Mouse (Mus musculus): ENCODE results near the gene Map2k3. TPM values are rescaled to one million over a fixed set of nuclear protein-coding genes. Genes with fewer than 3 reads are reported as not detected.

Gene Map2k3
- polyA plus RNA-seq, 1 experiment from 2014 or later, result 37.6 TPM

DNA sequence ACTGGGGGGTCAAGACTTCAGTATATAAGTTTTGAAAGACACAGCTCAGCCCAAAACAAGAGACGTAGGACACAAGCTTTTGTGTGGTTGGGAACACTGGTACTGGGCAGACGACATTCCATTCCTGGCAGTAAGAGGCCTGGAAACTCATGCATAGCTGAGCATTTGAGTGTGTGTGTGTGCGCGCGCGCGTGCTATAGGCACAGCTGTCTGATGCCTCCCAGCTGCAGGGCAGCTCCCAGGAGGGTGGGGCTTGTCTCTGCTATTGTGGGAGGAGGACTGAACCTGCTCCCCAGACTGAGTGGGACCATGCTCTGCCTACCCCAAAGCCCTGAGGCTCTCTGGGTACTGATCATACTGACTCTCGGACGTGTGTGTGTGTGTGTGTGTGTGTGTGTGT lies 9.5 kb downstream of the Map2k3 start:
- 0 out of 2 replicates have a peak, but pooled peaks have one; percentile 38 for ATAC-seq (ENCODE audit: low FRiP score)
- 65% methylated on average over 9 of the region's 9 CpGs for WGBS
- DNase-seq (ENCODE audit: low spot score), result peak; percentile 45
- Histone ChIP-seq H3K4me2 (replicated peaks; ENCODE audit: low read depth, low read length) (no peak overlapping the region), H3K27me3 (ENCODE audit: control insufficient read depth, insufficient read depth, low read length) (no peaks in the 10 kb centered on the region), H3K27ac (ENCODE audit: low read depth, low read length) (no peak overlapping the region), H3K9me3 (ENCODE audit: control insufficient read depth, low read length) (no peaks in the 10 kb centered on the region), H3K4me1 (replicated peaks; ENCODE audit: control insufficient read depth, insufficient read depth, low read length) (no peaks in the 10 kb centered on the region), H3K36me3 (ENCODE audit: control insufficient read depth, insufficient read depth, low read length) (no peaks in the 10 kb centered on the region), H3K4me3 (ENCODE audit: low read depth, low read length) (no peak overlapping the region), H3K9ac (ENCODE audit: low read depth, low read length) (no peak overlapping the region)

DNA sequence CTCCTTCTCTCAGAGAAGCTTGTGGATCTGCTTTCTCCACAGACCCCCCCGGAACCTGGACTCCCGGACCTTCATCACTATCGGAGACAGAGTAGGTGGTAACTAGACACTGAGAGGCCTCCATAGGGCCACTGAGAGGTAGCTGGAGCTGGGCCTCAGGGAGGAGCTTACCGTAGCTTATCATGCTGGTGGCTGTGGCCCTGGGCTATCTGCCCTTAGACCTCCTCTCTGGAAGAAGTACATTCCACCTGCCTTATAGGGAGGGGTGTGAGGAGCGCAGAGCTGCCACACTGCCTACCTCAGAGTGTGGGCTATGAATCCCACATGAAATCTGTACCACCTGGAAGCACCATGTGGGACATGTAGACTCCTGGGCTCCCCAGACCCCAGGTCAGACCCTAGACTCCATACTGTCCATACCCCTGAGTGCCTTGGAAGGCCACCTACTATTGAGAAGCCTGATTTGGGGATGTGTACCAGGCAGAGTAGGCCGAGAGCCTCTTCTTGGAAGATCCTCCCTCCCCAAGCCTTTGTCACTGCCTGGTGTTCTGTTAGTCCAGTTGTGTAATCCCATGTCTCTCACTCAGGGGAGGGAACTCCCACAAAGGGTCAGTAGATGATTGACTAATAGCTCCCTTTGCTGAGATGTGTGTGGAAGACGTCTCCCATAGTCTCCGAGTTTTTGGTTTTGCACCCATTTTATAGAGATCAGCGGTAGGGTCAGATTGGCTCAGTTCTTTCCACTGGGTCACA lies 10.6 kb downstream of the Map2k3 start:
- ATAC-seq (ENCODE audit: low FRiP score), result no peak
- Histone ChIP-seq H3K27me3 (ENCODE audit: control insufficient read depth, insufficient read depth, low read length) (no peaks in the 10 kb centered on the region), H3K4me2 (replicated peaks; ENCODE audit: low read depth, low read length) (no peak overlapping the region), H3K27ac (ENCODE audit: low read depth, low read length) (no peak overlapping the region), H3K9ac (ENCODE audit: low read depth, low read length) (no peak overlapping the region), H3K36me3 (ENCODE audit: control insufficient read depth, insufficient read depth, low read length) (no peaks in the 10 kb centered on the region; the same call in 1 of the 2 replicates), H3K4me1 (replicated peaks; ENCODE audit: control insufficient read depth, insufficient read depth, low read length) (no peaks in the 10 kb centered on the region), H3K4me3 (ENCODE audit: low read depth, low read length) (no peak overlapping the region), H3K9me3 (ENCODE audit: control insufficient read depth, low read length) (no peaks in the 10 kb centered on the region)
- no peak for DNase-seq (ENCODE audit: low spot score)
- 88% methylated on average over 9 of the region's 9 CpGs for WGBS

GRCm38 (mm10) chr11:60945003-60945402 lies 13.2 kb downstream of the Map2k3 start:
- DNase-seq (ENCODE audit: low spot score) (no peak), ATAC-seq (ENCODE audit: low FRiP score) (no peak)
- no peaks in the 10 kb centered on the region for H3K9me3 ChIP-seq (ENCODE audit: control insufficient read depth, low read length)
- H3K4me2 ChIP-seq (replicated peaks; ENCODE audit: low read depth, low read length), result no peak overlapping the region
- no peak overlapping the region for H3K27ac ChIP-seq (ENCODE audit: low read depth, low read length)
- no peaks in the 10 kb centered on the region for H3K27me3 ChIP-seq (ENCODE audit: control insufficient read depth, insufficient read depth, low read length)
- 81% methylated on average over 4 of the region's 4 CpGs for WGBS
- H3K4me3 ChIP-seq (ENCODE audit: low read depth, low read length), result no peak overlapping the region
- H3K36me3 ChIP-seq (ENCODE audit: control insufficient read depth, insufficient read depth, low read length), result no peaks in the 10 kb centered on the region; the same call in 1 of the 2 replicates
- H3K9ac ChIP-seq (ENCODE audit: low read depth, low read length), result no peak overlapping the region
- H3K4me1 ChIP-seq (replicated peaks; ENCODE audit: control insufficient read depth, insufficient read depth, low read length), result no peaks in the 10 kb centered on the region

- no peak overlapping the region for H3K27ac ChIP-seq (ENCODE audit: low read depth, low read length)
- H3K4me2 ChIP-seq (replicated peaks; ENCODE audit: low read depth, low read length), result no peak overlapping the region
- H3K4me1 ChIP-seq (replicated peaks; ENCODE audit: control insufficient read depth, insufficient read depth, low read length), result no peaks in the 10 kb centered on the region
- WGBS, result 92% methylated on average over 5 of the region's 5 CpGs
- H3K36me3 ChIP-seq (ENCODE audit: control insufficient read depth, insufficient read depth, low read length), result peaks cover 2% of the 10 kb centered on the region; the same call in 1 of the 2 replicates
- H3K9me3 ChIP-seq (ENCODE audit: control insufficient read depth, low read length), result no peaks in the 10 kb centered on the region
- no peak overlapping the region for H3K9ac ChIP-seq (ENCODE audit: low read depth, low read length)
- H3K27me3 ChIP-seq (ENCODE audit: control insufficient read depth, insufficient read depth, low read length), result no peaks in the 10 kb centered on the region
- DNase-seq (ENCODE audit: low spot score) (no peak), ATAC-seq (ENCODE audit: low FRiP score) (no peak)
- H3K4me3 ChIP-seq (ENCODE audit: low read depth, low read length), result no peak overlapping the region
Measured at GRCm38 (mm10) chr11:60951896-60952295, 20.1 kb downstream of the Map2k3 start.

DNA sequence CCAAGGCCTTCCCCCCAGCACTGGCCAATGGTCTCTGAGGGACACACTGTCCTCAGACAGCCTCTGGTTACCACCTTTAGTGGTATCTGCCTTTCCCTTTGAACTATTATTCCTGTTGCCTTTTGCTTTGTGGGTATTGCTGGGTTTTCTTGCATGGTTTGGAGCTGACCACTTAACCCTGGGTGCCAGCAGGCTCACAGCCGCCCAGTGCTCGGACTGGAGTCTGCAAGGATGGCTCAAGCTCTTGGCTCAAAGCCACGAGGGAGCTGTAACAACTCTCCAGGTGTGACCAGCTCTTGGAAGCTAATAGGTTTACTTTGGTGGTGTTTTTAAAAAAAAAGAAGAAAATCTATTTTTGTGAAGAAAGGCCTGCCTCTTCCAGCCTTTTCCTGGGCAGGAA lies 20.5 kb downstream of the Map2k3 start:
- H3K4me1 ChIP-seq (replicated peaks; ENCODE audit: control insufficient read depth, insufficient read depth, low read length), result no peaks in the 10 kb centered on the region
- H3K9me3 ChIP-seq (ENCODE audit: control insufficient read depth, low read length), result no peaks in the 10 kb centered on the region
- H3K36me3 ChIP-seq (ENCODE audit: control insufficient read depth, insufficient read depth, low read length), result 0 out of 2 replicates have a peak, but pooled peaks cover 2% of the 10 kb centered on the region
- no peaks in the 10 kb centered on the region for H3K27me3 ChIP-seq (ENCODE audit: control insufficient read depth, insufficient read depth, low read length)
- DNase-seq (ENCODE audit: low spot score) (no peak), ATAC-seq (ENCODE audit: low FRiP score) (no peak)
- WGBS, result 96% methylated on average over 3 of the region's 3 CpGs
- H3K4me3 ChIP-seq (ENCODE audit: low read depth, low read length), result no peak overlapping the region
- H3K9ac ChIP-seq (ENCODE audit: low read depth, low read length), result no peak overlapping the region
- H3K27ac ChIP-seq (ENCODE audit: low read depth, low read length), result no peak overlapping the region
- H3K4me2 ChIP-seq (replicated peaks; ENCODE audit: low read depth, low read length), result no peak overlapping the region

GRCm38 (mm10) chr11:60952986-60953385 lies 21.2 kb downstream of the Map2k3 start:
- H3K4me2 ChIP-seq (replicated peaks; ENCODE audit: low read depth, low read length), result no peak overlapping the region
- no peak for DNase-seq (ENCODE audit: low spot score)
- 93% methylated on average over 6 of the region's 6 CpGs for WGBS

GRCm38 (mm10) chr11:60953803-60954202 lies 22.0 kb downstream of the Map2k3 start:
- ATAC-seq (ENCODE audit: low FRiP score), result peak; percentile 87
- 8% methylated on average over 15 of the region's 15 CpGs for WGBS
- no peaks in the 10 kb centered on the region for H3K4me1 ChIP-seq (replicated peaks; ENCODE audit: control insufficient read depth, insufficient read depth, low read length)
- H3K4me3 ChIP-seq (ENCODE audit: low read depth, low read length), result no peak overlapping the region
- 0 out of 2 replicates have a peak, but pooled peaks cover 2% of the 10 kb centered on the region for H3K36me3 ChIP-seq (ENCODE audit: control insufficient read depth, insufficient read depth, low read length)
- no peaks in the 10 kb centered on the region for H3K27me3 ChIP-seq (ENCODE audit: control insufficient read depth, insufficient read depth, low read length)
- H3K9me3 ChIP-seq (ENCODE audit: control insufficient read depth, low read length), result no peaks in the 10 kb centered on the region
- H3K27ac ChIP-seq (ENCODE audit: low read depth, low read length), result no peak overlapping the region
- no peak overlapping the region for H3K9ac ChIP-seq (ENCODE audit: low read depth, low read length)
- no peak overlapping the region for H3K4me2 ChIP-seq (replicated peaks; ENCODE audit: low read depth, low read length)
- peak; percentile 95 for DNase-seq (ENCODE audit: low spot score)

More at GRCm38 (mm10) chr11:60952986-60953385, 21.2 kb downstream of the Map2k3 start:
- Histone ChIP-seq H3K27ac (ENCODE audit: low read depth, low read length) (no peak overlapping the region), H3K27me3 (ENCODE audit: control insufficient read depth, insufficient read depth, low read length) (no peaks in the 10 kb centered on the region), H3K9ac (ENCODE audit: low read depth, low read length) (no peak overlapping the region), H3K36me3 (ENCODE audit: control insufficient read depth, insufficient read depth, low read length) (0 out of 2 replicates have a peak, but pooled peaks cover 2% of the 10 kb centered on the region), H3K4me3 (ENCODE audit: low read depth, low read length) (no peak overlapping the region), H3K4me1 (replicated peaks; ENCODE audit: control insufficient read depth, insufficient read depth, low read length) (no peaks in the 10 kb centered on the region), H3K9me3 (ENCODE audit: control insufficient read depth, low read length) (no peaks in the 10 kb centered on the region)
- ATAC-seq (ENCODE audit: low FRiP score), result no peak

GRCm38 (mm10) chr11:60954255-60955104 lies 22.6 kb downstream of the Map2k3 start:
- Histone ChIP-seq H3K4me2 (replicated peaks; ENCODE audit: low read depth, low read length) (no peak overlapping the region), H3K27me3 (ENCODE audit: control insufficient read depth, insufficient read depth, low read length) (no peaks in the 10 kb centered on the region), H3K9ac (ENCODE audit: low read depth, low read length) (no peak overlapping the region), H3K4me1 (replicated peaks; ENCODE audit: control insufficient read depth, insufficient read depth, low read length) (no peaks in the 10 kb centered on the region), H3K4me3 (ENCODE audit: low read depth, low read length) (no peak overlapping the region), H3K27ac (ENCODE audit: low read depth, low read length) (no peak overlapping the region), H3K36me3 (ENCODE audit: control insufficient read depth, insufficient read depth, low read length) (0 out of 2 replicates have a peak, but pooled peaks cover 2% of the 10 kb centered on the region), H3K9me3 (ENCODE audit: control insufficient read depth, low read length) (no peaks in the 10 kb centered on the region)
- DNase-seq (ENCODE audit: low spot score) (no peak), ATAC-seq (ENCODE audit: low FRiP score) (no peak)
- 83% methylated on average over 10 of the region's 10 CpGs for WGBS

All from hindbrain, embryonic 11.5 days (tissue).